Mouse (Mus musculus): ENCODE results near the gene Trim41. TPM values are rescaled to one million over a fixed set of nuclear protein-coding genes. Genes with fewer than 3 reads are reported as not detected.

Trim41 gene
- polyA plus RNA-seq (2015; fragmentation: Nextera tagmentation; extraction: Ambion mirVana): 5.5 and 5.8 TPM in 2 replicates

GRCm38 (mm10) chr11:48816800-48817665 lies at the start of gene Trim41:
Gene Trim41 (minus strand): TSS chr11:48817353.

GRCm38 (mm10) chr11:48825979-48826751 lies 9.0 kb upstream of the Trim41 start, which contains the start of the genes Trim7 and Gm12184:
Gene Trim7 (plus strand): TSS chr11:48826140.
Gene Gm12184 (minus strand): TSS chr11:48826655.

GRCm38 (mm10) chr11:48799921-48800701 lies 17.0 kb downstream of the Trim41 start, which contains the start of gene Rack1:
Gene Rack1 (plus strand): TSS chr11:48800332.

Other genes with a start within 250 kb of the Trim41 start
- 330 and 341 TPM in 2 replicates for gene Rack1, start 17.0 kb downstream of the Trim41 start, polyA plus RNA-seq (2015; fragmentation: Nextera tagmentation; extraction: Ambion mirVana)
- gene Trim7, start 8.8 kb upstream of the Trim41 start, polyA plus RNA-seq (2015; fragmentation: Nextera tagmentation; extraction: Ambion mirVana): 4.1 and 4.4 TPM in 2 replicates
- 4.2 and 6.5 TPM in 2 replicates for gene Gm12184, start 9.3 kb upstream of the Trim41 start, polyA plus RNA-seq (2015; fragmentation: Nextera tagmentation; extraction: Ambion mirVana)
- gene Irgm1, start 54.3 kb upstream of the Trim41 start, polyA plus RNA-seq (2015; fragmentation: Nextera tagmentation; extraction: Ambion mirVana): 8.6 and 9.7 TPM in 2 replicates
- 0.22 and 0.28 TPM in 2 replicates for gene Gm5431, start 84.9 kb upstream of the Trim41 start, polyA plus RNA-seq (2015; fragmentation: Nextera tagmentation; extraction: Ambion mirVana)
- 1.3 and 2.0 TPM in 2 replicates for gene Psme2b, start 128.8 kb upstream of the Trim41 start, polyA plus RNA-seq (2015; fragmentation: Nextera tagmentation; extraction: Ambion mirVana)
- gene Olfr56, start 161.5 kb upstream of the Trim41 start, polyA plus RNA-seq (2015; fragmentation: Nextera tagmentation; extraction: Ambion mirVana): not detected in 2 replicates
- gene 9930111J21Rik1, start 162.0 kb upstream of the Trim41 start, polyA plus RNA-seq (2015; fragmentation: Nextera tagmentation; extraction: Ambion mirVana): 0.41 and 0.45 TPM in 2 replicates
- not detected in 2 replicates for gene Gm12185, start 174.9 kb upstream of the Trim41 start, polyA plus RNA-seq (2015; fragmentation: Nextera tagmentation; extraction: Ambion mirVana)
- 0.21 and 0.43 TPM in 2 replicates for gene Tgtp1, start 176.8 kb upstream of the Trim41 start, polyA plus RNA-seq (2015; fragmentation: Nextera tagmentation; extraction: Ambion mirVana)
- 0.45 and 0.54 TPM in 2 replicates for gene 9930111J21Rik2, start 233.9 kb upstream of the Trim41 start, polyA plus RNA-seq (2015; fragmentation: Nextera tagmentation; extraction: Ambion mirVana)
- gene Tgtp2, start 246.9 kb upstream of the Trim41 start, polyA plus RNA-seq (2015; fragmentation: Nextera tagmentation; extraction: Ambion mirVana): 0.26 and 0.29 TPM in 2 replicates

Data from neural tube, postnatal 0 days (tissue).